Mouse (Mus musculus): ENCODE data around the gene Slc51a.

DNA sequence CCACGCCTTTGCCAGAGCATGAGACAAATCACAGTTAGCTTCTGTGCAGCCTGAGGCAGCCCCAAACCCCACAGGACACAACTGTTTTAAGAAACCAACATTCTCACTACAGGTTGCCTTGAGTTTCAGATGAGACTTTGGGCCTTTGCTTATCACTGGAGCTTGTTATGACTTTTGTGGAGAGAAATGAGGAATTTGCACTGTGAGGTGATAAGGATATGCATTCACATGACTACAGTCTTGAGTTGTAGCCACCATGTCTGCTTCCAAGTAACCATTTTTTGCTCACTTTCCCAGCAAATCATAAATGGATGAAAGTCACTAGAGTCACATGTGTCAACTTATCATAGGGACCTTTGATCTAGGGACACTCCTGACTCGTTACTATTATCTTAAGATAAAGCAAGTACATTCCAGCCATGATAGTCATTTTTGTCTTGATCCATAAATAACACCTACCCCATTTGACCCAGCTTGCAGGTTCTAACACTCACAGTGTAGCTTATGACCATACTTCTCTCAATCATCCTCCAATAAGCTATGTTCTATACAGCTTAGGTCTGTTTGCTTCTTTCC lies 41.0 kb downstream of the Slc51a start:
- no peak for TF ChIP-seq CTCF (conservative IDR thresholded peaks at IDR 0.05 in 1 of 2, IDR thresholded peaks at IDR 0.05 in 1 of 2; ENCODE audit: low read depth in 2 of 2, low read length in 2 of 2)
- no peak for TF ChIP-seq MAX (IDR thresholded peaks at IDR 0.05; ENCODE audit: low read length)
- no peak for TF ChIP-seq RAD21 (IDR thresholded peaks at IDR 0.05; ENCODE audit: low read depth, low read length)
- TF ChIP-seq POLR2A (IDR thresholded peaks at IDR 0.05; ENCODE audit: low read depth, low read length), result no peak
- no peak for TF ChIP-seq EP300 (IDR thresholded peaks at IDR 0.05; ENCODE audit: low read length)
- TF ChIP-seq UBTF (IDR thresholded peaks at IDR 0.05; ENCODE audit: low read depth, low read length), result no peak
- TF ChIP-seq MEF2A (IDR thresholded peaks at IDR 0.05; ENCODE audit: borderline replicate concordance, low read depth, low read length), result no peak
- TF ChIP-seq RCOR1 (conservative IDR thresholded peaks at IDR 0.05; ENCODE audit: low read depth, low read length), result no peak
- no peak for TF ChIP-seq HCFC1 (IDR thresholded peaks at IDR 0.05; ENCODE audit: low read depth, low read length)
- TF ChIP-seq ELF1 (IDR thresholded peaks at IDR 0.05; ENCODE audit: low read depth, low read length), result no peak
- no peak for TF ChIP-seq ZMIZ1 (IDR thresholded peaks at IDR 0.05; ENCODE audit: low read depth, low read length)
- TF ChIP-seq TBP (conservative IDR thresholded peaks at IDR 0.05; ENCODE audit: low read depth, low read length), result no peak
- TF ChIP-seq ZKSCAN1 (IDR thresholded peaks at IDR 0.05; ENCODE audit: borderline replicate concordance, low read depth, low read length), result no peak
